Mouse (Mus musculus) ES-CJ7 (cell line): Measurements from ENCODE around the gene Epha6.

Experiments used
- DNase-seq: peaks from one replicate; pipeline ENCODE4 v3.0.0; 2011; ENCODE audit warnings: low read depth, low spot score

Gene Epha6

DNA sequence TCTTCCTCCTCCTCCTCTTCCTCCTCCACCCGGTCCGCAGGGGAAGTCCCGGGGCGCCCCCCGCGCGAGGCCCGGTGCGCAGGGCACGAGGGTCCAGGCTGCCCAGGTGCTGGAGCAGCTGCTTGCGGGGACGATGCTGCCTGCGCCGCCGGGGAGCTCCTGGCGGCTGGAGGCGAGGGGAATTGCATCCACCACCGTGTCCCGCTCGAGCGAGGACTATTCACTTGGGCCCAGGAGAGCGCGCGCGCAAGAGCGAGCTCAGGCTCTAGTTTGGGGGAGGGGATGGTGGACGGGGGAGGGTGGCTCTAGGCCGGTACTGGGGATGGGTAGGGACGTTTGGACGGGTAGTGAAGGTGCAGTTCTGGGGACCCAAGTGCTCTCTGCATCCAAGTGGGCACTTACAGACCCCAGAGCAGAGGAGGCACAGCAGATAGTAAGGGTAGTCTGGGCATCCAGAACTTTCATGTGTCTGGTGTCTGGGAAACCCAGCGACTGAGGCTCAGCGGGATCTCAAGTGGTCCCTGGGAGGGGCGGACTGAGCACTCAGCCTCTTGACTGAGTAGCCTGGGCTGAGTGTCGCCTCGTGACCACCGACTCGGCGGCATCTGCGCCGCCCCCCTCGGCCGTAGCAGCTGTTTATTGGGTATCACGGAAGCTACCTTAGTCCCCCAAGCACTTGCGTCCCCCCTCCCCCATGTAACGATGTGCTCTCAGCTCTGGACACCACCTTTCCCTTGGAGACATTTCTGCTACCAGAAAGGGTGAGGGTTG, at the start of gene Epha6:
Gene Epha6 (minus strand): TSS at position 471 of the 771 bp plus-strand sequence.
- peak; percentile 67 for DNase-seq

DNA sequence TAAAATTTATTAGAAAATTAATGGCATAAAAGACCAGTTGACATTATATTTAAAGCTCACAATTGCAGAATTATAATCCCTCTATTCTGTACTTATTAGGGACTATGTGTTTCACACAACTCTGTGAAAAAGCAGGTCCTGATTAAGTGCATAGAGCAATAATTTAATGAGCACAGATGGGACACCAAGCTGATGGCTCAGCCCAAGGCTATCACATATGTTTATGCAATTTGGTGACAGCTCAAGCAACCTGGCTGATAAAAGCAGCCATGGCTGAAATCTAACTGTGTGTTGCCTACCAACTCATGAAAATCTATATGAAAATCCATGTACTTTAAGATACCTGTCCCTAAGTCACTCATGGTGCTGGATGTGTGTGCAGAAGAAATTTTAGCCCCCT, 46.4 kb upstream of the Epha6 start:
- DNase-seq, result no peak

DNA sequence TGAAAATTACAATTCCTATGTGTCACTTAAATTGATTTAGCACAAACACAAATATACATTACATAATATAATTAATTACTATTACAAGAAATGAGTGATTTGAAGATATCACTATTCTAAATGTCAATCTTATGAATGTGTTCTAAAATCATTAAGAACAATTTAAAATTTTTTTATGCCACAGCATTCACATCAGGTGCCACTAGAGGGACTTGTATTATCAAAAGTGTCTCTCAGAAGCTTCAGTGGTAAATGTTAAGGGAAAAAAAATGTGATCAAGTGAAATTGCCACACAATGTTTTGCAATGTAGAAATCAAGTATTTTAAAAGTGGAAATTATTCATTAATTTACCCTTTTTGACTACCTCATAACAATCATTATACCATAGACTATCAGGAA, 22.8 kb upstream of the Epha6 start:
- DNase-seq, result no peak

DNA sequence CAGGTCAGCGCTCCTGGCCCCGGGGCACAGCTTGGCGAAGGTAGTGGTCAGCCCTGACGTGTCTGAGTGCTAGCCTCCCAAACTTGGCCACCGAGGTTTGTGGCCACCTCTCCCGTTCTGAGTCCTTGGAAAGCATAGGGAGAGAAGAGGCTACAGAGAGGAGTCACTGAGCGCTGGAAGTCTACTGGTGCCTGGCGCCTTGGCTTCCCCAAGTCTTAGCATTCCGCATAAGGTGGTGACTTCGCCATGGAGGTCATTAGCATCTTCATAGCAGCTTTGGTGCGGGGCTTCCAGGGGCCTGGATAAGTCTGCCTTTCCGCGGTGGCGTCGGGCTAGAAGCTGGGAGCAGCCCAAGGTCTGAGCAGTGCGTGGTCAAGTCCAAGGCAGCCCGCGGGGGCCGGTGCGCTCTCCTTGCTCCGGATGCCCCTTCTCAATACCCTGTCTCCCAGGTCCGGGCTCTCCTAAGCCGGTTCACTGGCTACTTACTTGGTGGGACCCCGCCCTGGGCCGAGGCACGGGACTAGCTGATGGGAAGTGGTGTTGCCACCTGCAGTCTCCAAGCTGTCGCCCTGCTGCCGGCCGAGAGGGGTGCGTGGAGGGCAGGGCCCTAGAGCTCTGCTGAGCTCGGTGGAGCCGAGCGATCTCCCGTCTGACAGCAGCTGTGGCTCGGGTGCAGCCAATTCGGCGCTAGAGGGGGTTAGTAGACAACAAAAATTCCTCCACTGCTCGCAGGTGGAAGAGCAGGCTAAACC, 677 bp upstream of the Epha6 start:
- DNase-seq, result peak; percentile 74

DNA sequence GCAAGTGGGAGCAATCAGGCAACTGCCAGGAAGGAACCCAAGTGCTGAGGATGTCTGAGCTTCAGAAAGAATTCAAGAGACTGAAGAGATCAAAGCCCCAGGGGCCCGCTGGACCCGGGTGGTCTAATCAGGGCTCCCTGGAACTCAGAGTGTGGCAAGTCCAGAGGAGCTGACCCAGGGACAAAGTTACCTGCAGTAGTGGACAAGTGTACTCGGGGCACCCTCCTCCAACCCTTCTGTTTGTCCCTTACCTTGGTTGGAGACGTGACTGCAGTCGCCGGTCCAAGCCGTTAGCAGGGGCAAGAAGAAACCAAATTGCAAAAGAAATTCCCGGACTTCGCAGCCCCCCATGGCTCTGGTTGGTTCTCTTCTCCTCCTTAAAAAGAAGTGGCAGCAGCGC, 718 bp downstream of the Epha6 start:
- DNase-seq, result peak; percentile 3

DNA sequence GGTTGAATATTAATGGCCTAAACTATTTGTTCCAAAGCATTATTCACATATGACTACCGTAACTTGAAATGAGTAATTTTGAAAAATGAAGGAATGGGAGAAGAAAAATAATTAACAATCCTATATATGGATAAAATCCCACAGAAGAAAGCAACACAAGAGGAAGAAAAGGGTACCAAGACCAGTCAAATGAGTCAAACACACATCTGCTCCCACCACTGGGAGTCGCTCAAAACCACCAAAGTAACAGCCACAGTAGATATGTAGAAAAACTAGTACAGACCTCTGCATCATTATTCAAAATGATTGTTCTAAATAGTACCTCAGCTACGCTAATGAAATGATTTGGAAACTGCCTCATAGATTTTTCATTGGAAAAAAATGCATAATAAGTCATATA, 20.0 kb downstream of the Epha6 start:
- DNase-seq, result peak; percentile 4

DNA sequence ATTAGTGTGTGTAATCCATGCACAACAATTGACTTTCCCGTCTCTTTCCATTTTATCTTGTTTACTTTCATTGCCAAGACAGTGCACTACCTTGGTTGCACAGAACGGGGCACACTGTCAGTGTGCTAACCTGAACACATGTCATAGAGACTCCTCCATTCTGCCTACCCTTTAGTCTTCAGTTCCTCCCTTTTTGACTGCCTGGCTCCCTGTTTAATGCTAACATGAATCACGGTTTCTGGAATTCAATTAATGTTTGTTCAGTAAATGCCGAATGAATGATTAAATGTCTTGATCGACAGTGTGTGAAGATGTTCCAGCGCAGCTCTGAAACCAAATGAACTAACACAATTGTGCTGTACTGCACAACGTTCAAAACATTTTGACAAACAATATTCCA, 20.6 kb downstream of the Epha6 start:
- no peak for DNase-seq

DNA sequence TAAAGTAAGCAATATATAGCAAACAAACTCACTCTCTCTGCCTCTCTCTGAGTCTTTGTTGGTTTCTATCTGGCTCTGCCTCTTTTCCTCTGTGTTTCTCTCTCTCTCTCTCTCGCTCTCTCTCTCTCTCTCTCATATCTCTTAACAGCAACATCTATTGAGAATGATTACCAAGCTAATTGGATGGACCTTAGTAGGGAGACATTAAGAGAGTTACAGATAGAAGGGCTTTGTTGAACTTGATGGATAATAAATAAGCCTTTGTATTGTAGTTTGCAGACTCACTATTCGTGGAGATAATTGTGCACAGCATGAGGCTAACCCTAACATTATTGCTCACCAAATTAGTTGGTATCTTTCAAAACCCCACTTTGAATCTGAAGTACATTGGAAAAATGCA, 34.8 kb downstream of the Epha6 start:
- no peak for DNase-seq

DNA sequence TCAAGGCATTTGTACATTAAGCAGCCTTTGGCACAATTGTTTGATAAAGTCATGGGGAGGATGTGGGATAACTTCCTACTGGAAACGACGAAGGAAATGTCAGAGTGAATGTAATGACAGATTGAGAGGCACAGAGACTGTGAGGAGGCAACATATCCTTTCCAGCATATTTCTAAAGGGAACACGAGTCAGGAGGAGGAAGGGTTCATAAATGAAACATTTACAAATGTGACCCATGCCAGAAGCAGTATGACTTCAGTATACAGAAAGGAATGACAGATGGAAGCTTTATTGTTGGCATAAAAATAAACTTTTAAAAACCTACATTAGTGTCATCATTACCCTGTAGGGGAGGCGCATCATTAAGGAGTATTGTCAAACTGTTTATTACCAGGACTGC, 60.9 kb downstream of the Epha6 start:
- DNase-seq, result no peak

DNA sequence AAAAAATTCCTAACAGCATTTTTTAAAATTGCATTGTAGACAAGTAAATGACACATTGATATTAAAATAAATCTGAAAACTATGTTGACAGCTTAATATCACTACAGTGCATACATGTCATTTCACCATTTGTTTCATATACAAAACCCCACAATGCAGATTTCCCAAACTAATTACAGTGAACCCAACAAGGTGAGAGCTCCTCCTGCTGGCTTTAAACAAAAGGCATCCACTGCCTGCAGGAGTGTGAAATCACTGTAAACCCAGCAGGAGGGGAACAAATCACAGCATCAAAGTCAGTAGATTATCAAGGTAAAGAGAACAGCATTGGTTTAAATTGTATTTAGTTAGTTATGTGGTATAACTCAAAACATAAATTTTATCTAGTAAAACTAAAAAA, 67.1 kb downstream of the Epha6 start:
- peak; percentile 17 for DNase-seq

DNA sequence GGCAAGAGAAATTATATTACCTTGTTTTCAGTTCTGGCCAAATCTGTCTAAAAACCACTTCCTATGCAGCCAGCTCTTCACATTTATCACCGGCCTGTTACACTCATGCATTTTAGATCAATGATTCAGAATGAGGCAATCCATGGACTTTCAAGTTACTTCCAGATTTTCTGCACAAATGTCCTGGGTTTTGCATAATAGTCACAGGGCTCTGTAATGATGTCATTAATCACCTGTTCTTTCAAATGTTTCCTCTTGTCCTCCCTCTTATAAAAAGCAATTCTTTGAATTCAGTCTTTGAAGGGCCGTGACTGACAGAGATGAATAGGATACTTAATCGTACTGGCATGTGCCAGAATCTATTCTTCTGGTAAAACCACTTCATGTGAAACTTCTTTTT, 95.6 kb downstream of the Epha6 start:
- no peak for DNase-seq

DNA sequence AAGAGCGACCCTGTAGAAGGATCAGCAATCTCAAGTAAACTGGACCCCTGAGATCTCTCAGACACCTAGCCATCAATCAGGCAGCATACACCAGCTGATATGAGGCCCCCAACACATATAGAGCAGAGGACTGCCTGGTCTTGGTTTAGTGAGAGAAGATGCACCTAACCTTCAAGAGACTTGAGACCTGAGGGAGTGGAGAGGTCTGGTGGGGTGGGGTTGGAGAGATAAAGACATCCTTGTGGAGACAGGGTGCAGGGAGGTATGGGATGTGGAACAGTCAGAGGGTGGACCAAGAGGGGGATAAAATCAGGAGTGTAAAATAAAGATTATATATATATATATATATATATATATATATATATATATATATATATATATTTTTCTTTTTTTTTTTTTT, 105.8 kb downstream of the Epha6 start:
- no peak for DNase-seq

DNA sequence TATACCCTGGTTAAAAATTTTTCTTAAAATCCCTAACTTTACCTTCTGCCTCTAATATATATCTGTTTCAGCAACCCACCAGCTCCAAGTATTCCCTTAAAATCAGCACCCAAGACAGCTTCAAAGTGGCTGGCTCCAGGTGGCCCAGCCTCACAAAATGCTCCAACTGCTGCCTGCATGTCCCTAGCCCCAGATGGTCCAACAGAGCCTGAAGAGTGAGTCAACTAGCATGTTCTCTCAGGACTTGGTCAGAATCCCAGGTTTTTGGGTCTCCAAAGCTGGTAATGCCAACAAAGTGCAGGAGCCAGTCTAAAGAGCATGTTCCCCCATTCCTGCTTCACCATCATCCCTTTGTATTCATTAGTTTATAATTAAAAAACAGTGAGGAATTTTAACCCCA, 129.6 kb downstream of the Epha6 start:
- no peak for DNase-seq

DNA sequence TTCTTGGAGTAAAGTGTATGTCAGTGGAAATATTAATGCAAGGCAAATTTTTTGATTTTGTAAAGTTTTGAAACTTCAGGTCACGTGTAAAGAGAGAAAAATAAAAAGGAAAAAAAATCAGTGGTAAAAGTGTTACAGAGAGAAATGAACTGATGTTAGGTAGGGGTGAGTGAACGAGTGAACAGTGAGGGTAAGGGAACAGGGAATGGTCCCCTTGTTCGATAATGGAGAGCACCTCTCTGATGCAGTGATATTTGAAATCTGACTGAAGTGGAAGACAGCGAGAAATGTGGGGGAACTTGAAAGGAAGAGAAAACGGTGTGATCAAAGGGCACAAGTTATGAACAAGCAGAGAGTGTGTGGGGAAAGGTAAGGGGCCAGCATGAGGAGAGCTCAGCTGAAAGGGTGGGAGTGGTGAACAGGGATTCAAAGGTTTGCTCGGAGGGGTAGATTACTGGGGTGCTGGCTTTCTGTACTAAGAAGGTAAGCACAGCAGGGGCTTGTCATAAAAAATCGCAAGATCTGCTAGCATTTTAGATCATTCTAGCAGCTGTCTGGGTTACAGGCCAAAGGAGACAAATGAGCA, 137.0 kb downstream of the Epha6 start:
- no peak for DNase-seq

DNA sequence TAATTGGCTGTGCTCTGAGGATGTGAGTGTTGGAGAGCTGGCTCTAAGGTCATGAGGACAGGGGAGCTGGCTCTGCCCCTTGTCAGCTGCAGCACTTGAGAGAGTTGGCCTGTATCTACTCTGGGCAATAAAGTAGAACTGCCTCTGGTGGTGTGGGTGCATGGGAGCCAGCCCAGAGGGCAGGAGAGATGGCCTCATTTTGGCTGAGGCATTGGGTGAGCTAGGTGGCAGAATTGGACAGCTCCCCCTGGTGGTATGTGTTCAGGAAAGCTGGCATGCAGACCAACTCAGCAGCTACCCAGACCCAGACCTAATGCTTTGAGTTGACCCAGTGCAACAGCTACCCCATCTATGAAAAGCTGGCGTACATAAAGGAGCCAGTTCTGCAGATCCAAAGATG, 170.0 kb downstream of the Epha6 start:
- DNase-seq, result peak; percentile 60

DNA sequence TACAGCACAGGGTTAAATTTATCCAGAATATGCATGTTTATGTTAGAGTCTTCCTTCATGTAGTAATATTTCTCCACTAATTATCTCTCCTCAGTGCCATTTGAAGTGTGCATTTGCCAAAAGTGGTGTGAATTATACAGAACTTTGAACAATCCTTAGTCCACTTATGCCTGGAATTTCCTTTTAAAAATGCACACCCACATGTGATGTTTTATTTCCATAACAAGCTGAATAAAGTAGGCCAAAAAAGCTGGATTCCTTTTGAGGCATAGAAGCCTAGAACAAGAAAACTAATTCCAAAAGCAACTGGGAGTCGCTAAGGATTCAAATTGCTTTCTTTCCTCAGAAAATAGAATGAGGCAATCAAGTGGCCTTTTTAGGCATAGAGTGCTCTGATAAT, 171.1 kb downstream of the Epha6 start:
- DNase-seq, result no peak

DNA sequence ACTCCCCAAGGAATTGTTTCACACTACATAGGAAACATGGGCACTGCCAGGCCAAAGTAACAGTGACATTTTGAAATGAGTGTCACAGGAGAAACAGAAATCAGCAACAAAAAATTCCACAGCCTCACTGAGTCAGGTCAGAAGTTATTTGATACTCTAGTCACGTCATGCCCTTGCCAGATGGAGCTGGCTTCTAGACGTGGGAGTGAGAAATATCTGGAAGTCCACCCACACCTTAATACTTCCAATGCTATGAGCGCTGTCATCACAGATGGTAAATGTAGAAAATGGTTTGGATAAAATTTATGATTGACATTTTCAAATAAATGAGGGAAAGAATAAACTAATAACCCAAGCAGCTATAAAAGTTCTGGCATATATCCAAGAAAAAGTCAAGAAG, 210.0 kb downstream of the Epha6 start:
- DNase-seq, result no peak

DNA sequence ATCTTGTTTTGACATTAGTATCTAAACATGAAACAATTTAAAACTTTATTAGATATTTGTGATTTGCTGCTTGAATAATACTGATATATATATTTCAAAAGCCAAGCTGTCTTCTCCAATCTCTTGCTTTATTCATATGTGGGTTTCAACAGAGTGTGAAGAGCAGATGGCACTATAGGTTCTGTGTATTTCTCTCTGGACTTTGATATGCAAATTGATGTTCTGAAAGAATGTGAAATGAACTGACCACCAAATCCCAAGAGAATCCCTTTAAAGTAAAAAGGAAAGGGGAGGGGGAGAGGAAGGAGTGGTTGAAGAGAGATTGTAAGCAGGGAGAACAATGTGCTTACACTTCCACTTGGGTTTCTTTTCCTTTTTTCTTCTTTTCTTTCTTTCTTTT, 212.4 kb downstream of the Epha6 start:
- no peak for DNase-seq

DNA sequence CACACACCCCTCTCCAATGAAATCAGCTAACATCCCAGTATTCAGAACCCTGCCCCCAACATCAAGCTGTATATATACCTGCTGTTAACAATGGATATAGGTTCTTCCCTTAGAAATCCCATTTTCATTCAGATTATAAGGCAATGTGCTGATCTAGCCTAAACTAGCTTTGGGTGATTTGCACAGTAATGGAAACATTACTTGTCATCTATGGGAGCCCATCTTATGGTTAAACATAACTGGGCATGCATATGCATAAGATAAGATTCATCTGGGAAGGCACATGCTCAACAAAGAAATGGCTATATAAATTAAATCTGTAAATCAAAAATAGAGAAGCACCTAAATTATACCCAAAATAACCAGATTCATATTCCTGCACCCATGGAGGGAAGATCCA, 230.2 kb downstream of the Epha6 start:
- DNase-seq, result no peak

DNA sequence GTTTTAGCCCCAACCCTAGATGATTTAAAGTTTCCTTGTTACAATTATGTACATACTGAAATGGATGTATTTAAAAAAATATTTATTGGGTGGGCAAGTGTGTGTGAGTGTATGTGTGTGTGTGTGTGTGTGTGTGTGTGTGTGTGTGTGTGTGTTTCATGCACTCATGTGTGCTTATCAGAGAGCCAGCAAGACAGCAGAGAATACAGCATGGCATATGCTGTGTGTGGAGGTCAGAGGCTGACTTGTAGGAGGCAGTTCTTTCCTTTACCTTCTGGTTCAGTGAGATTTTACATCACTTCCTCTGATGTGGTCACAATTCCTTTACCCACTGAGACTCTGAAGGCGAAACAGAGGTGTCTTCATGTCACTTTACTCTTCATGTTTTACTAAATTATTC, 321.4 kb downstream of the Epha6 start:
- DNase-seq, result no peak

DNA sequence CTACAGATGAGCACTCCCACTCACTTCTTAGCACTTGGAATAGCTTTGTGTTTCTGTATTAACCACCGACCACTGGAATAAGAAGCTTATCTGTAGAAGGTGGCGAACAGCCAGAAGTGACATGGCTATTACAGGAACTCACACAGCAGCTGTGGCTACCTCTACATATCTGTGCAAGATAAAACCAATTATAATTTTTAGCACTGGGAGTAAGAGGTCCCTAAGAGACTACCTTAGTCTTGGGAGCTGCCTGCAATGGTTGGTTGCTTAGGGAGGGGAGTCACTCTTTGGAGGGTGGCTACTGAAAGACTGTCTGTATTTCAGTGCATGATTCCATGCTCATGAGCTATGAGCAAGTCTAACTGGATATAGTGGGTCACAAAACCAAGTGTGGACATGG, 331.2 kb downstream of the Epha6 start:
- no peak for DNase-seq

DNA sequence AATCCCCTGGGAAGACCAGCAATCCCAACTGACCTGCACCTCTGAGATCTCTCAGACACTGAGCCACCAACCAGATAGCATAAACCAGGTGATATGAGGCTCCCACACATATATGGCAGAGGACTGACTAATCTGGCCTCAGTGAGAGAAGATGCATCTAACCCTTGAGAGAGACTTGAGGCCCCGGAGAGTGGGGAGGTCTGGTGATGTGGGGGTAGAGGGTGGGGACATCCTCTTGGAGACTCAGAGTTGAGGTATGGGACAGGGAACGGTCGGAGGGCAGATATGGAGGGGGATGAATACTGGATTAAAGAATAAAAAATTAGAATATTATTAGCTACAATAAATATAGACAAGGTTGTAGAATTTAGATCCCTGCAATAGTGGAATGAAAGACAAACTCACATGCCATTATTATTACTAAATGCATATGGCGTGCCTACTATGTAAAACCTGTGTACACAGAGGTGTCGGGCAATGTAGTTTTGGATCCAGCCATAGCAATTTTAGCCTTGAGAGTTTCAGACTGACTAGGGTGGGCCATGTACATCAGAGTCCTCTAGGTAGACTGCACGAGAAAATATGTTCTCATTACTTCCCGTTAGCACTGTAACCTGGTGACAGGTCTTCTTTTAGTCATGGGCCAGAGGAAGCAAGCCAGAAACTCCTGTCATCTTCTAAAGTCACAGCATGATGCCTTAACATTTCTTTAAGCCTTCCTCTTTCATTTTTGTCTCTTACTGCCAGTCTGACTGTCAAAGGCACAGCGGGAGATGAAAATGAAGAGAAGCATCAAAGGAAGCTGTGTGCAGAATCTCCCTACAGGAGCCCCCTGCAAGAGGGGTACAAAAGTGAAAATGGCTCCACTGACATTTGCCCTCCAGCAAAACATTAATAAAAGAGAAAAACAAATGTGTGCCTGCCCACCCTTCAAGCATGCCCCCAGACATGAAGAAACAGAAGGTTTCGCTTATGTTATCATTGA, 338.7 kb downstream of the Epha6 start:
- DNase-seq, result no peak
